Mouse (Mus musculus) small intestine, adult 2 months (tissue): Measurements from ENCODE around the gene Cdkl2.

Source experiments
- CTCF ChIP-seq: fragments of 200-500 bp; IDR thresholded peaks from 2 replicates; pipeline ENCODE4 v1.5.1; 2012; ENCODE audit warnings: low read depth, mild to moderate bottlenecking, control low read depth, inconsistent platforms, low read length, moderate library complexity, mixed read lengths; ENCODE audit not compliant: insufficient replicate concordance, insufficient read length; ENCODE audit errors: extremely low read depth
- POLR2A ChIP-seq: fragments of 200-500 bp; IDR thresholded peaks from 2 replicates; pipeline ENCODE4 v1.6.1; 2012; ENCODE audit warnings: low read depth, mild to moderate bottlenecking, control low read depth, inconsistent platforms, low read length, moderate library complexity

DNA sequence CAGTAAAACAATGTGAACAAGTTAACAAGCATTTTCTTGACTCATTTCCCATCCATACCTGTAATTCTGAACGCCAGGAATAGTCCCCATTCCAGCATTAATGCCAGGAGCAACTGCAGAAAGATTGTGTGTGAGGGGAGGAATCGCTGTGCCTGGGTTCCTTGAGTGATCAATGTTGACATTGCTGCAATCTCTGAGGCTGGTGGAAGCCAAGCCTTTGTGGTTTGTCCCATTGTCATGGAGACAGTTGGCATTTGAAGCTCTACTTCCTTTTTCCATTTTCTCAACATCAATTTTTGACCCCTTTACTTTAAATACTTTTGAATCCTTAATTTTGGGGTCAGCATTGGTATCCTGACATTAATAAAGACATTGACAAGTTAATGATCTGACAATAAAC, 23.7 kb downstream of the Cdkl2 start:
- no peak for TF ChIP-seq POLR2A
- no peak for TF ChIP-seq CTCF
